Comparison of ENCODE assay signal across 23 mouse cellular contexts in the genomic region with DNA sequence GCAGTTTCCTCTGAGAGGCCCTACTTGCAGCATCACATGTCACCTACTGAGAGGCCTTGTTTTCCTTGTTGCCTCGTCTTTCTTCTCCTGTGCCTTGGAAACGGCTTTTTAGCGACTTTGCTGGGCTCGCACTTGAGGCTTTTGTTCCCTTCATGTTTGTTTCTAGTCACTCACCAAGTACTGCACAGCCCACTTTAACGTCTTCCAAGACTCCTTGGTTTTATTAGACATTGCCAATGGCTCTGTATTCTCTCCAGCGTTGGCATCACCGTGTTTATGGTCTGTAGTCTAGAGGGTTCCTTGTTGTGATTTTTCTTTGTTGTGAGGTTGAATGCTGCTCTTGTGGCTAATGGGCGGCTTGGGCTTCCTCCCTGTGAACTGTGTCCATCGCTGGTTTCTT. TPM values are rescaled to one million over a fixed set of nuclear protein-coding genes. Genes with fewer than 3 reads are reported as not detected.
DNase-seq lines count a peak whose midpoint lies in the region; ATAC-seq lines count a peak whose summit lies in the region.
"Had no signal": no experiment of that assay in that cellular context is flagged by ENCODE, and none has a peak within 500 bp of the region (broad histone marks: within the 10 kb centered on the region; RNA-seq: fewer than 3 reads in every experiment).

No protein-coding gene starts in this region.

- H3K9ac ChIP-seq in forebrain, embryonic 15.5 days (replicated peaks): no peak overlapping the region
- no peak overlapping the region for H3K9ac ChIP-seq in forebrain, embryonic 11.5 days (ENCODE audit: low read length)
- H3K9ac ChIP-seq in midbrain, embryonic 13.5 days (replicated peaks): no peak overlapping the region
- H3K9ac ChIP-seq in midbrain, embryonic 11.5 days (ENCODE audit: low read length): no peak overlapping the region
- H3K9ac ChIP-seq: heart, embryonic 13.5 days; limb, embryonic 12.5 days; liver, embryonic 12.5 days; lung, embryonic 14.5 days had no signal

- ATAC-seq in forebrain, embryonic 15.5 days (replicated peaks): no peak
- ATAC-seq in forebrain, embryonic 11.5 days (replicated peaks; ENCODE audit: low FRiP score): no peak
- ATAC-seq in midbrain, embryonic 13.5 days: no peak
- no peak for ATAC-seq in midbrain, embryonic 11.5 days (ENCODE audit: low FRiP score)
- ATAC-seq: liver, embryonic 12.5 days had no signal

- H3K9me3 ChIP-seq in forebrain, embryonic 15.5 days: no peaks in the 10 kb centered on the region
- H3K9me3 ChIP-seq in forebrain, embryonic 11.5 days (ENCODE audit: control insufficient read depth, low read length): no peaks in the 10 kb centered on the region
- H3K9me3 ChIP-seq in midbrain, embryonic 13.5 days: no peaks in the 10 kb centered on the region
- no peaks in the 10 kb centered on the region for H3K9me3 ChIP-seq in midbrain, embryonic 11.5 days (ENCODE audit: control insufficient read depth, low read length)
- H3K9me3 ChIP-seq: heart, embryonic 13.5 days; limb, embryonic 12.5 days; liver, embryonic 12.5 days had no signal

- H3K4me2 ChIP-seq in forebrain, embryonic 15.5 days (replicated peaks): no peak overlapping the region
- H3K4me2 ChIP-seq in forebrain, embryonic 11.5 days (ENCODE audit: low read depth, low read length, severe bottlenecking): no peak overlapping the region
- no peak overlapping the region for H3K4me2 ChIP-seq in midbrain, embryonic 13.5 days (replicated peaks)
- no peak overlapping the region for H3K4me2 ChIP-seq in midbrain, embryonic 11.5 days
- H3K4me2 ChIP-seq: heart, embryonic 13.5 days; limb, embryonic 12.5 days; liver, embryonic 12.5 days; lung, embryonic 14.5 days had no signal

- DNase-seq in forebrain, embryonic 11.5 days (ENCODE audit: low spot score): no peak
- DNase-seq in layer of hippocampus, adult 11-12 months (ENCODE audit: low spot score): peak; percentile 20
- no peak for DNase-seq in layer of hippocampus, adult 9-10 months (ENCODE audit: low spot score)
- no peak for DNase-seq in midbrain, embryonic 11.5 days (ENCODE audit: low spot score, missing footprints)
- peak; percentile 21 to 60 for DNase-seq in layer of hippocampus, postnatal 14 days (ENCODE audit: low spot score in 2 of 2)
- DNase-seq in testis, postnatal 14 days (ENCODE audit: low spot score): no peak
- DNase-seq: adrenal gland, postnatal 36 days; B cell, adult 2 months; gastrocnemius, postnatal 14 days; heart, adult 18-20 months; kidney, adult 8-10 months; kidney, postnatal 14 days; lung, embryonic 14.5 days; lung, postnatal 4 days; thymus, postnatal 25 days had no signal

- WGBS in forebrain, embryonic 15.5 days: 21% methylated on average over 9 of the region's 9 CpGs
- 52% methylated on average over 9 of the region's 9 CpGs for WGBS in forebrain, embryonic 11.5 days
- 52% methylated on average over 9 of the region's 9 CpGs for WGBS in midbrain, embryonic 13.5 days
- WGBS in midbrain, embryonic 11.5 days: 63% methylated on average over 9 of the region's 9 CpGs

- 0 out of 2 replicates have a peak overlapping the region, but pooled peaks have one; percentile 4 for H3K27ac ChIP-seq in forebrain, embryonic 15.5 days (replicated peaks)
- H3K27ac ChIP-seq in forebrain, embryonic 11.5 days (ENCODE audit: low read depth, low read length): no peak overlapping the region; the same call in 1 of the 2 replicates
- peak overlapping the region; percentile 14; the same call in 1 of the 2 replicates for H3K27ac ChIP-seq in midbrain, embryonic 13.5 days
- no peak overlapping the region for H3K27ac ChIP-seq in midbrain, embryonic 11.5 days (ENCODE audit: low read depth, low read length)
- H3K27ac ChIP-seq: heart, embryonic 13.5 days; limb, embryonic 12.5 days; liver, embryonic 12.5 days had no signal

- H3K27me3 ChIP-seq in forebrain, embryonic 15.5 days: no peaks in the 10 kb centered on the region
- no peaks in the 10 kb centered on the region for H3K27me3 ChIP-seq in forebrain, embryonic 11.5 days (ENCODE audit: control insufficient read depth, insufficient read depth, low read length)
- H3K27me3 ChIP-seq in midbrain, embryonic 13.5 days: no peaks in the 10 kb centered on the region
- H3K27me3 ChIP-seq in midbrain, embryonic 11.5 days (ENCODE audit: control insufficient read depth, insufficient read depth, low read length): no peaks in the 10 kb centered on the region
- H3K27me3 ChIP-seq: heart, embryonic 13.5 days; limb, embryonic 12.5 days; liver, embryonic 12.5 days had no signal

- H3K36me3 ChIP-seq in forebrain, embryonic 15.5 days: peaks cover 56% of the 10 kb centered on the region
- H3K36me3 ChIP-seq in forebrain, embryonic 11.5 days (ENCODE audit: control insufficient read depth, insufficient read depth, low read length): peaks cover 38% of the 10 kb centered on the region
- peaks cover 80% of the 10 kb centered on the region for H3K36me3 ChIP-seq in midbrain, embryonic 13.5 days
- H3K36me3 ChIP-seq in midbrain, embryonic 11.5 days (ENCODE audit: control insufficient read depth, insufficient read depth, low read length): peaks cover 25% of the 10 kb centered on the region

- H3K4me1 ChIP-seq in forebrain, embryonic 15.5 days: peaks cover 25% of the 10 kb centered on the region
- H3K4me1 ChIP-seq in forebrain, embryonic 11.5 days (replicated peaks; ENCODE audit: control insufficient read depth, insufficient read depth, low read length): 0 out of 2 replicates have a peak, but pooled peaks cover 4% of the 10 kb centered on the region
- H3K4me1 ChIP-seq in midbrain, embryonic 13.5 days (replicated peaks): no peaks in the 10 kb centered on the region
- no peaks in the 10 kb centered on the region for H3K4me1 ChIP-seq in midbrain, embryonic 11.5 days (ENCODE audit: control insufficient read depth, insufficient read depth, low read length)

- H3K4me3 ChIP-seq in forebrain, embryonic 15.5 days: no peak overlapping the region
- no peak overlapping the region for H3K4me3 ChIP-seq in forebrain, embryonic 11.5 days (ENCODE audit: low read depth, low read length)
- no peak overlapping the region for H3K4me3 ChIP-seq in midbrain, embryonic 13.5 days (replicated peaks)
- H3K4me3 ChIP-seq in midbrain, embryonic 11.5 days (ENCODE audit: low read depth, low read length): no peak overlapping the region
- H3K4me3 ChIP-seq: heart, embryonic 13.5 days; limb, embryonic 12.5 days; liver, embryonic 12.5 days; myocyte had no signal

RNA-seq across cellular contexts. Expression of a gene that starts 23.7 kb away (rescaled TPM):
- 0.52 and 0.53 TPM in 2 replicates for polyA plus RNA-seq in forebrain, embryonic 15.5 days (2015; fragmentation: Nextera tagmentation; extraction: Ambion mirVana)
- polyA plus RNA-seq in forebrain, embryonic 11.5 days (2014; fragmentation: Nextera tagmentation; extraction: Ambion mirVana): 0.48 and 1.1 TPM in 2 replicates
- 0.43 and 0.52 TPM in 2 replicates for polyA plus RNA-seq in midbrain, embryonic 13.5 days (2015; fragmentation: Nextera tagmentation; extraction: Ambion mirVana)
- polyA plus RNA-seq in midbrain, embryonic 11.5 days (2014; fragmentation: Nextera tagmentation; extraction: Ambion mirVana): 0.43 and 0.68 TPM in 2 replicates
- 1 to 10 TPM in 1 of 2 experiments, under 1 TPM in 1; 0.46 to 1.3 TPM for total RNA-seq in layer of hippocampus, postnatal 14 days (2021)
- total RNA-seq: heart, postnatal 25 days had no signal

RNA-seq across cellular contexts. Expression of a gene that starts 24.3 kb away (rescaled TPM):
- polyA plus RNA-seq in forebrain, embryonic 15.5 days (2015; fragmentation: Nextera tagmentation; extraction: Ambion mirVana): 184 and 187 TPM in 2 replicates
- polyA plus RNA-seq in forebrain, embryonic 11.5 days (2014; fragmentation: Nextera tagmentation; extraction: Ambion mirVana): 272 and 277 TPM in 2 replicates
- 202 and 211 TPM in 2 replicates for polyA plus RNA-seq in midbrain, embryonic 13.5 days (2015; fragmentation: Nextera tagmentation; extraction: Ambion mirVana)
- polyA plus RNA-seq in midbrain, embryonic 11.5 days (2014; fragmentation: Nextera tagmentation; extraction: Ambion mirVana): 234 and 237 TPM in 2 replicates
- 100 to 1,000 TPM; 132 to 133 TPM for total RNA-seq in layer of hippocampus, postnatal 14 days (2021)

RNA-seq across cellular contexts. Expression of a gene that starts 44.2 kb away (rescaled TPM):
- 1.5 and 2.0 TPM in 2 replicates for polyA plus RNA-seq in forebrain, embryonic 15.5 days (2015; fragmentation: Nextera tagmentation; extraction: Ambion mirVana)
- polyA plus RNA-seq in forebrain, embryonic 11.5 days (2014; fragmentation: Nextera tagmentation; extraction: Ambion mirVana): 0.83 and 1.5 TPM in 2 replicates
- 1.6 and 3.4 TPM in 2 replicates for polyA plus RNA-seq in midbrain, embryonic 13.5 days (2015; fragmentation: Nextera tagmentation; extraction: Ambion mirVana)
- polyA plus RNA-seq in midbrain, embryonic 11.5 days (2014; fragmentation: Nextera tagmentation; extraction: Ambion mirVana): 0.48 and 1.6 TPM in 2 replicates
- total RNA-seq in layer of hippocampus, postnatal 14 days (2021): not detected
- total RNA-seq: adrenal gland, postnatal 36 days; gastrocnemius, postnatal 14 days; heart, adult 18-20 months; heart, postnatal 25 days had no signal
- polyA plus RNA-seq: cortical plate, adult 2 months; heart, embryonic 13.5 days; limb, embryonic 12.5 days; liver, embryonic 12.5 days; lung, embryonic 14.5 days; myocyte had no signal

Comparison
In these comparisons a context has a peak if more than half of its experiments do, and no peak if none do; other contexts are left out.
1. H3K27ac ChIP-seq: peak in forebrain, embryonic 15.5 days (single experiment) and midbrain, embryonic 13.5 days (single experiment); none in forebrain, embryonic 11.5 days (single experiment) and midbrain, embryonic 11.5 days (single experiment).
2. DNase-seq: peak in layer of hippocampus, adult 11-12 months (single experiment) and layer of hippocampus, postnatal 14 days (2 of 2); none in forebrain, embryonic 11.5 days (single experiment), layer of hippocampus, adult 9-10 months (single experiment), midbrain, embryonic 11.5 days (single experiment) and testis, postnatal 14 days (single experiment).